Mouse (Mus musculus) olfactory bulb, adult 2 months (tissue): ENCODE data around the gene Klk1. TPM values are rescaled to one million over a fixed set of nuclear protein-coding genes. Genes with fewer than 3 reads are reported as not detected.
"Not testable (repeated sequence)": the region's sequence is repeated elsewhere in the genome, so short reads cannot be mapped to it uniquely, and the experiment has no call there.

Experiments used
- H3K27ac ChIP-seq: fragments of 200-500 bp; 2 replicates; pipeline ENCODE4 v1.5.1; 2012; ENCODE audit warnings: low read depth, low read length; ENCODE audit not compliant: insufficient read depth
- H3K4me1 ChIP-seq: fragments of 200-500 bp; 2 replicates; pipeline ENCODE4 v1.6.1; 2012; ENCODE audit warnings: low read length; ENCODE audit not compliant: control insufficient read depth, insufficient read depth
- H3K4me3 ChIP-seq: fragments of 200-500 bp; 2 replicates; pipeline ENCODE4 v1.5.1; 2012; ENCODE audit warnings: mild to moderate bottlenecking, low read depth, low read length, moderate library complexity; ENCODE audit not compliant: insufficient read depth
- CTCF ChIP-seq: fragments of 200-500 bp; IDR thresholded peaks from 2 replicates; pipeline ENCODE4 v1.5.1; 2012; ENCODE audit warnings: low read depth, mild to moderate bottlenecking, low read length, moderate library complexity; ENCODE audit not compliant: insufficient read depth
- POLR2A ChIP-seq: fragments of 200-500 bp; IDR thresholded peaks from 2 replicates; pipeline ENCODE4 v1.6.1; 2012; ENCODE audit warnings: mild to moderate bottlenecking, low read depth, low read length, moderate library complexity; ENCODE audit not compliant: insufficient read depth
- WGBS: fragments of 180-500 bp; shearing (Covaris S2); methylation state at CpG from one replicate; pipeline ENCODE4 v1.1.7; 2018; 5-methylcytosine and 5-hydroxymethylcytosine counted together
- polyA plus RNA-seq: library from polyadenylated mRNA; stranded (reverse); fragments of >200 nt; gene quantifications from 2 replicates; pipeline ENCODE4 v1.2.4, GENCODE M21; 2012; ENCODE audit warnings: low replicate concordance; ENCODE audit not compliant: missing spikeins, insufficient read depth, insufficient read length

Gene Klk1
- polyA plus RNA-seq = not detected in 2 replicates

DNA sequence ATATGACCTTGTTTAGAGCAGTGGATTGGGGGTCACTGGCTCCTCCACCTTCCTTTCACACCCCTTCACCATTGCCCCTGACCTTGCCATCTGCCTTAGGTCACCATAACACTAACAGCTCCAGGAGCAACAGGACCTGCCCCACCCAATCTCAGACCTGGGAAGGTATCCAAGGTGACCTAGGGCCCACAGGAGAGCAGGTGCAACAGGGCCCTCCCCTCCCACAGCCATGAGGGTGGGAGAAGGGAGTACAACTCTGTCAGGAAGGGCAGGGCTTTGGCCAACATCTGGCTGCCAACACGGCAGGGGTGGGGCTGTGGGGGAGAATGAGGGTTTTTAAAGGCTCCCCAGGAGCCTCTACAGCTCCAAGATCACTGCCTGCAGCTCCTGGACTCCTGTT, at the start of gene Klk1:
Gene Klk1 (plus strand): TSS at position 285 of the 400 bp plus-strand sequence.
- 37% methylated on average over 1 of the region's 1 CpGs for WGBS
- H3K4me3 ChIP-seq = no peak within 1 kb of the TSS
- TF ChIP-seq POLR2A = no peak
- TF ChIP-seq CTCF = no peak
- no peak within 1 kb of the TSS for H3K27ac ChIP-seq
- no peaks in the 10 kb centered on the region for H3K4me1 ChIP-seq

DNA sequence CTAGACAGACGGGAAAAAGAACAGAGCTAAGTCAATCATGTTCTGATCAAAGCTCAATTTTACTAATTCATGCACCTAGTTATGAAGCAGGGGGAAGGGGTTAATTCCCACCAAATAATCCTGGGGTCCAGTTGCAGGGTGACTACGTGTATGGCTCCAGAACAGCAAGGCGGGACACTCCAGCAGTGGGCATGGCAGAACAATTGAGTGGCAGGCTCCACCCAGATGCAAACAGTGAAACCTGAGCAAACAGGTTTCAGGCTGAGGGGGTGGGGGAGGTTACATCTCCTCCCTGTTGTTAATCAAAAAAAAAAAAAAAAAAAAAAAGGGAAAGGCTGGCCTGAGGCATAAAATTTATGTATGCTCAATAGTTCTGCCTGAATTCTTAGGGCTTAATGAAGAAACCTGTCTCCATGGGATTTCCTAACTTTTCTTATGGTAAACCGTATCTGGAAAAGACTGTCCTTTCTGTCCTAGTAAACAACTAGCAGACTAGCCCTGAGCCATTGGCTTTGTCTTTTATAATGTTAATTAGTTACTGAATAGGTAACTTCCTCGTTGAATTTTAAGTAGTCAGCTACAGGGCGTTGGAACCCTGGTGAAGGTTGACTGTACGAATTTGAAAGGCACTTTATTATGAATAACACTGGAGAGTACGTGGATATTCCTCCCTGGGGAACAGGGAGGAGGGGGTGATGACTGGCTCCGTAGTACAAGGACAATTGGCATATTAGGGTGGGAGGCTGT, 45.7 kb upstream of the Klk1 start:
- Histone ChIP-seq H3K4me1 (no peaks in the 10 kb centered on the region), H3K4me3 (no peak overlapping the region), H3K27ac (no peak overlapping the region)
- WGBS = 22% methylated on average over 9 of the region's 9 CpGs
- no peak for TF ChIP-seq CTCF
- TF ChIP-seq POLR2A = no peak

DNA sequence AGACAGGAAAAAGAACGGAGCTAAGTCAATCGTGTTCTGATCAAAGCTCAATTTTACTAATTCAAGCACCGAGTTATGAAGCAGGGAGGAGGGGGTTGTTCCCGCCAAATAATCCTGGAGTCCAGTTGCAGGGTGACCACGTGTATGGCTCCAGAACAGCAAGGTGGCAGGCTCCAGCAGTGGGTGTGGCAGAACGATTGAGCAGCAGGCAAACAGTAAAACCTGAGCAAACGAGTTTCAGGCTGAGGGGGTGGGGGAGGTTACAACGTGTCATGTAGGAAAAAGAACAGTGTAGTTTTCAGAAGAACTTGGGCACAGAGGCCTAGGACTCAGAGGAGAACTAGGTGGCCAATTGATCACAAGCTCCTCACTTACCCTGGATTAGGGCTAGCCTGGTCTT, 38.6 kb upstream of the Klk1 start:
- WGBS = 64% methylated on average over 8 of the region's 8 CpGs
- H3K4me3 ChIP-seq, H3K27ac ChIP-seq, H3K4me1 ChIP-seq: not testable (repeated sequence)

DNA sequence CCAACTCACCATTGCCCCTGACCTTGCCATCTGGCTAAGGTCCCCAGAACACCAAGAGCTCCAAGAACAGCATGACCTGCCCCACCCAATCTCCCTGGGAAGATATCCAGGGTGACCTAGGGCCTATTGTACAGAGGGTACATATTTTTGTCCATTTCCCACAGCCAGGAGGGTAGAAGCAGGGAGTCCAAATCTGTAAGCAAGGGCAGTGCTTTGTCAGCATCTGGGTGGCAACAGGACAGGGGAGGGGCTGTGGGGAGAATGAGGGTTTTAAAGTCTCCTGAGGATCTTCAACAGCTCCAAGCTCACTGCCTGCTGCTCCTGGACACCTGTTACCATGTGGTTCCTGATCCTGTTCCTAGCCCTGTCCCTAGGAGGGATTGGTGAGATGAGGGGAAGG, 37.2 kb upstream of the Klk1 start, which contains the start of gene Klk1b24:
Gene Klk1b24 (plus strand): TSS at position 301 of the 400 bp plus-strand sequence.
- H3K27ac ChIP-seq, H3K4me1 ChIP-seq, H3K4me3 ChIP-seq: not testable (repeated sequence)

DNA sequence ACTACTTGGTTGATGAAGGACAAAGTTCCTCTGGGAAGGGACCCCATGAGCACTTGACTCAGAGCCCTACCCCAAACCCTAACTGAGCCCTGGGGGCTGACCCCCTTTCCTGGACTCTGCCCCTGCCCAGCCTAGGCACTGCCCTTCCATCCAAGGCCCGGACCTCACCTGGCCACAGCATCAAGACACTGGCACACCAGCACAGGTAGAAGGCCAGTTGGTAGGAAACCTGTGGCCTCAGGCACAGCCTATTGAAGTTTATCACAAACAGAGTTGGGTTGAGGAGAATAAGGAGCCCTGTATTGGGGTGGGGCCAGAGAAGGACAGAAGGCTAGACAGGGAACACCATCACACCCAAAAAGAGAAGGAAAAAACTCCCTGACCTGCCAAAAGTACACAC, 31.7 kb upstream of the Klk1 start:
- 100% methylated on average over 1 of the region's 1 CpGs for WGBS
- H3K4me3 ChIP-seq, H3K4me1 ChIP-seq, H3K27ac ChIP-seq: not testable (repeated sequence)

DNA sequence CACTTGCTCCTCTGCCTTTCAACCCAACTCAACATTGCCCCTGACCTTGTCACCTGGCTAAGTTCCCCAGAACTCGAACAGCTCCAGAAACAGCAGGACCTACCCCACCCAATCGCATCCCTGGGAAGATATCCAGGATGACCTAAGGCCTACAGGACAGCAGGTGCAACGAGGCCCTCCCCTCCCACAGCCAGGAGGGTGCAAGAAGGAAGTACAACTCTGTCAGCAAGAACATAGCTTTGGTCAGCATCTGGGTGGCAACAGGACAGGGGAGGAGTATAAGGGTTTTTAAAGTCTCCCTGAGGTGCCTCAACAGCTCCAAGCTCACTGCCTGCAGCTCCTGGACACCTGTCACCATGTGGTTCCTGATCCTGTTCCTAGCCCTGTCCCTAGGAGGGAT, 27.3 kb upstream of the Klk1 start, which contains the start of gene Klk1b3:
Gene Klk1b3 (plus strand): TSS at position 301 of the 400 bp plus-strand sequence.
- TF ChIP-seq POLR2A (no peak), CTCF (no peak)
- Histone ChIP-seq H3K4me1 (no peaks in the 10 kb centered on the region), H3K27ac (no peak within 1 kb of the TSS), H3K4me3 (no peak within 1 kb of the TSS)
- WGBS = 69% methylated on average over 3 of the region's 3 CpGs

DNA sequence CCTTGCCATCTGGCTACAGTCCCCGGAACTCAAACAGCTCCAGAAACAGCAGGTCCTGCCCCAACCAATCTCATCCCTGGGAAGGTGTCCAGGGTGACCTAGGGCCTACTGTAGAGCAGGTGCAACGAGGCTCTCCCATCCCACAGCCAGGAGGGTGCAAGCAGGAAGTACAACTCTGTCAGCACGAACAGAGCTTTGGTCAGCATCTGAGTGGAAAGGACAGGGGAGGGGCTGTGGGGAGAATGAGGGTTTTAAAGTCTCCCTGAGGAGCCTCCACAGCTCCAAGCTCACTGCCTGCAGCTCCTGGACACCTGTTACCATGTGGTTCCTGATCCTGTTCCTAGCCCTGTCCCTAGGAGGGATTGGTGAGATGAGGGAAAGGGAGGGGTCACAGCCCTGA, 18.0 kb upstream of the Klk1 start, which contains the start of gene Klk1b4:
Gene Klk1b4 (plus strand): TSS at position 301 of the 400 bp plus-strand sequence.
- not testable (repeated sequence) for H3K4me3 ChIP-seq, H3K4me1 ChIP-seq, H3K27ac ChIP-seq
- 49% methylated on average over 3 of the region's 3 CpGs for WGBS

DNA sequence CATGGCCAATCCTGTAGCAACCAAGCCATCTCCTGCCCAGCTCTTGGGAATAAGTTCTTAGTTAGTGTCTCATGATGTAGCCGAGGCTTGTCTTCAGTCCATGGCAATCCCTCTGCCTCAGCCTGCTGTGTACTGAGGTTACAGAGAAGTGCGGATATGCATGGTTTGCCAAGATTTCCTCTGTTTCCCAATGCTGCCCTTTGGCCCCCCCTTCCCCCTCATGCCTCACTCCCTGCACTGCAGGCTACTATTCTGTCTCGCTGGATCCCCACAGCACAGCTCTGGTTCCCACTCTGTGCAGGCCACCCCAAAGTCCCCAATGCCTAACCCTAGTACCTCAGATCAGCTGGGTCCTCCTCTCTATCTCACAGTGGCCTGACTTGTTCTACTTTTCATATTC, 16.9 kb upstream of the Klk1 start:
- TF ChIP-seq CTCF = no peak
- TF ChIP-seq POLR2A = no peak
- 87% methylated on average over 3 of the region's 3 CpGs for WGBS

DNA sequence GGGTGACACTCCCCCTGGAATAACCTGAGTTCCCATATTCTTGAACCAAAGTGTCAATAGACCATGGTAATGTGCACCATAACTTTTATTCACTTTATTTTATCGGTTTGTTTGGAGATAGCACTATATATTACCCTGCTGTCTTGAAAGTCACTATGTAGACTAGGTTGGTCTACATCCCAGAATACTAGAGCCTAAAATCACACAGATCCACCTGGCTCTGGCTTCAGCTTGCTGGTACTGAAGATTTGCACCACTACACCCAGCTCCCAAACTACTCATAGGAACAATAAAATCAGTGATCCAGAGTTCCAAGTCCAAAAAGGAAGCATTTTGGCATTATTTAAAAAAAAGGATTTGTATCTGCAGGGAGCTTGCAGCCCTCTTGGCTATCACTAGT, 9.5 kb upstream of the Klk1 start, which contains the start of gene Klk1b5:
Gene Klk1b5 (plus strand): TSS at position 301 of the 400 bp plus-strand sequence.
- H3K4me3 ChIP-seq = no peak within 1 kb of the TSS
- no peak within 1 kb of the TSS for H3K27ac ChIP-seq
- TF ChIP-seq CTCF = no peak
- TF ChIP-seq POLR2A = no peak
- no peaks in the 10 kb centered on the region for H3K4me1 ChIP-seq
- 78% methylated on average over 1 of the region's 1 CpGs for WGBS

More for the DNA sequence above, 16.9 kb upstream of the Klk1 start:
- Histone ChIP-seq H3K27ac (no peak overlapping the region), H3K4me1 (no peaks in the 10 kb centered on the region), H3K4me3 (no peak overlapping the region)

DNA sequence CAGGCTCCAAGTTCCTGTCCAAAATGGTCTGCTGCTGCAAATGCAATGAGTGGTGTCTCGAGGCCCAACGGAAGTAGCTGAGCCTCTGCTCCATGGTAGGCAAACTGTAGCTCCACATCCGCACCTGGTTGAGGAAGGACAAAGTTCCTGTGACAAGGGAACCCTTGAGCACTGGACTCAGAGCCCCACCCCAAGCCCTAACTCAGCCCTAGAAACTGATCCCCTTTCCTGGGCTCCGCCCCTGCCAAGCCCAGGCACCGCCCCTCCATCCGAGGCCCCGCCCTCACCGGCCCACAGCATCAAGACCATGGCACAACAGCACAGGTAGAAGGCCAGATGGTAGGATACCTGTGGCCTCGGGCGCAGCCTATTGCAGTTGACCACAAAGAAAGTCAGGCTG, 3.6 kb upstream of the Klk1 start:
- not testable (repeated sequence) for H3K4me1 ChIP-seq, H3K27ac ChIP-seq, H3K4me3 ChIP-seq
- 75% methylated on average over 10 of the region's 10 CpGs for WGBS

DNA sequence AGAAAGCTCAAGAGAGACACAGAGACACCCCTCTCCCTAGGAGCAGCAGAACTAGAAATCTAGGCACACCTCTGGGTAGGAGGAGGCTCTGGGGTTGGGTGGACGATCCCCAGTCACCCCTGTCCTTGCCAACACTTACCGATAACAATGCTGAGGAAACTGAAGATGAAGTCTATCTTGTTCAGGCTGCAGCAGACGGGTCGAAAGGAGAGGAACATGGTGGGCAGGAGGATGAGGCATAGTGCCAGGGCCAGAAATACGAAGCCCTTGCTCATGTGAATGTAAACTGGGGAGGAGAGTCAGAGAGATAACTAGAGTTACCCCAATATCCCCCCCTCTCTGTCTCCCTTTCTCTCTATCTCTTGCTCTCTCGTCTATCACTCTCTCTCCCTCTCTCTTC, 2.8 kb upstream of the Klk1 start:
- not testable (repeated sequence) for H3K4me3 ChIP-seq, H3K27ac ChIP-seq, H3K4me1 ChIP-seq
- 77% methylated on average over 6 of the region's 6 CpGs for WGBS
